Mouse (Mus musculus): ENCODE measurements around the gene Plaa.
"Not testable (repeated sequence)": the region's sequence is repeated elsewhere in the genome, so short reads cannot be mapped to it uniquely, and the experiment has no call there.

Gene Plaa

DNA sequence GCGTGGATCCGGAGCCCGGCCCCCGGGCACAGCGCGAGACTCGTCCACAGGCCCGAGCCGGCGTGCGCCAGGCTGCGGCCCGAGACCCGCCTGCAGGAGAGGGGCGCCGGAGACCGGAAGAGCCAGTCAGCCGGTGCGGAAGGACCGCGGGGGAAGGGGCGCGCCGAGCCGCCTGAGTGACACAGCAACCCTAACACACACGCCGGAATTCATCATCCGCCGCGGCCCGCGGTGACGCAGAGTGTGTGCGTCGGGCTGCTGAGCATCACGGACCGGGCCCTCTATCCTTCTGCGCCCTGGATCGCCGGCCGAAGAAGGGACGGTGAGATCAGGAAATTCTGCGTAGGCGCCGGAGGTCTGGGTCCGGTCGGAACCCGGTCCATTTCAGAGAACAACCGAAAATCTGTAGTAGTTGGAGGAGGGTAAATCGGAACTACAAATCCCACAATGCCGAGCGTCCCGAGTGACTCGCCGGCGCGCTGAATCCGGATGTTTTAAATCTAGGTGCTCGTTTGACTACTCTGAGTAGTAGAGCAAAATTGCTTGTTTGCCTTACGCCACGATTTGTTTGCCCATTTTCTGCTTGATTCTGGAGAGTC, at the start of gene Plaa:
TSS of gene Plaa (minus strand) at position 214 of the 599 bp plus-strand sequence.
- in situ Hi-C loops (cut with MseI, MboI): no loop called here

DNA sequence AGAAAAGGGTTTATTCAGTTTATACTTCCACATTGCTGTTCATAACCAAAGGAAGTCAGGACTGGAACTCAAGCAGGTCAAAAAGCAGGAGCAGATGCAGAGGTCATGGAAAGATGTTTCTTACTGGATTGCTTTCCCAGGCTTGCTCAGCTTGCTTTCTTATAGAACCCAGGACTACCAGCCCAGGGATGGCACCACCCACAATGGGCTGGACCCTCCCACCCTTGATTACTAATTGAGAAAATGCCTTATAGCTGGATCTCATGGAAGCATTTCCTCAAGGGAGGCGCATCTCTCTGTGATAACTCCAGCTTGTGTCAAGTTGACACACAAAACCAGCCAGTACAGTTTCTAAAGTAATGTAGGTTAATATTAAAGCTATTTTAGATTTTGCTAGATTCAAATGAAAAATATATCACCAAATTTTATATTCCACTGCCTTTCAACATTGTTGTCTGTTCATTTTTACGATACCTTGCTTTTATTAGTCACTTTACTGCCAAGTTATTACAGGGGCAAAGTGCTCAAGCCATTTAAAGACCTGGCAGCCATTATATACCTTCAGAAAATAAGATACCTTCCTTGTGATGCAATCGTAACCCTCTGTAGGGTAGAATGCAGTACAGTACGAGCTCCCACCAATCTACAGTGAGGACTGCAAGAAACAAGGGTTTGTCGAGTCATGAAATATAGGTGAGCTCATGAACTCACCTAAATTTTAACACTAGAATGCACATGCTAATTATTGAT, 47.6 kb upstream of the Plaa start:
- in situ Hi-C loops (cut with MseI, MboI): not testable (repeated sequence)

DNA sequence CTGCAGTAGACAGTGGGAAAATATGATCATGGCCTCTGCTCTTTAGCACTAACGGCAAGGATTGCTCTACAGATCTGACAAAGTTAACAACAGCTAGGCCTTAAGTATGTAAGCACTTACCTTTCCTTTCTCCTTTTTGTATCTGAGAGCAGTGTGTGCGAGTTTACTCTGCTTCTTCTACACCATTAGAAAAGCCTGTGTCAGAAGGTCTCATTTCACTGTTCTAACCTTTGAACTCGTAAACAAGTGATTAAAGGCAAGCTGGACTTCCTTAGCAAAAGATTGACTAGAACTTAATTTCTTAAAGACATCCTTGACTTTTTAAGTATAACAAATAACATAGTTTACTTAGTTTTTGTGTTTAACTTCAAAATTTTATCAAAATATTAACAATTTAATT, 46.9 kb upstream of the Plaa start, which contains the start of gene Lrrc19:
TSS of gene Lrrc19 (minus strand) at position 225 of the 400 bp plus-strand sequence.
- in situ Hi-C loops (cut with MseI, MboI): no loop called here

DNA sequence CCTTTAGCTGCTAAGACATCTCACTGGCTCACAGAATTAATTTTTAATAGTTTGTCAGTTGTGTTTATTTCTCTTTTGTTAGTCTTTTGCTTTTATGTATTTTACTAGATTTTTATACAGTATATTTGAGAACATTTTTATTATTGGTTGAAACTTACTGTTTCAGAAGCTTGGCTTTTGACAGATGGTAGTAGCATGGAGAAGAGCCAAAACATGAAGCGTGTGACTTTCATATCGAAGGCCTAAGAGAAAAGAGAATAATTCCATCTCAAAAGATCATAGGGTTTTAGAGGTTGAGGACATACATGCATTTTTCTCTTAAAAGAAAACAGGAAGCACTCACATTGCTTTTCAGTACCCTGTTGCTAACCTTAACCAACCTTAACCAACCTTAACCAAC, 40.1 kb upstream of the Plaa start:
- in situ Hi-C loops (cut with MseI, MboI): no loop called here

DNA sequence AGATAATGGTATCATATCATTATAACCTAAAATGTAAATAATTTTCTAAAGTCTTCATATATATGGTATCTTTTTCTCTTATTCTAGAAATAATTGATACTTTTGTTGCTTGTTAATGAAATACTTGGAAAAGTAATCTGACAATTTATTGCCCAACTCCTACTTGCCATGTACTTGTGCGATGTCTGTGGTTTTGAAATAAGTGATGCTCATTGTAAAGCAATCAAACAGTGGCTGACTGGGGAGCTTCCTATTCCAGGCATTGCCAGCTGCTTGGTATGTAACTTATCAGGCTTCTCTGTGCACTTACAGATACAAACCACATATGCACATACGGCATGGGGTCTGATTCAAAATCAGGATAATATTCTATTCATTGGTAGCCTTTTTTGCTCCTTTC, 17.0 kb upstream of the Plaa start:
- in situ Hi-C loops (cut with MseI, MboI): no loop called here

DNA sequence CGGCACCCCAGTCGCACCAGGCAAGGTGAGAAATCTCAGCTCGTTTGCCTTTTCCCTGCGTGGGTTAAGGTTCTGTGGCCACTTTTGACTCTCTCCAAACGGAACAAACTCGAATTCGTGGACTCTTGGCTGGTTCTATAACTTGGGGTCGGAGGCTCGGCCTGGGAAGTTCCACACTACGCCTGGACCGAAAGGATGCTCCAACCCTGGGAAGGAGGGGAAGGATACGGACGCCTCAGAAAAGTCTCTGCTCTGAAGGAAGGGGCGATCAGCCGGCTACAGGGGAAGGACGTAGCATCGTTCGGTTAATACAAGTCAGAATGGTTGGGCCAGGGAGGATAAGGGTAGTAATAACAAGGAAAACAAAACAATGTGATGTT, 11.6 kb upstream of the Plaa start:
- in situ Hi-C loops (cut with MseI, MboI): no loop called here

DNA sequence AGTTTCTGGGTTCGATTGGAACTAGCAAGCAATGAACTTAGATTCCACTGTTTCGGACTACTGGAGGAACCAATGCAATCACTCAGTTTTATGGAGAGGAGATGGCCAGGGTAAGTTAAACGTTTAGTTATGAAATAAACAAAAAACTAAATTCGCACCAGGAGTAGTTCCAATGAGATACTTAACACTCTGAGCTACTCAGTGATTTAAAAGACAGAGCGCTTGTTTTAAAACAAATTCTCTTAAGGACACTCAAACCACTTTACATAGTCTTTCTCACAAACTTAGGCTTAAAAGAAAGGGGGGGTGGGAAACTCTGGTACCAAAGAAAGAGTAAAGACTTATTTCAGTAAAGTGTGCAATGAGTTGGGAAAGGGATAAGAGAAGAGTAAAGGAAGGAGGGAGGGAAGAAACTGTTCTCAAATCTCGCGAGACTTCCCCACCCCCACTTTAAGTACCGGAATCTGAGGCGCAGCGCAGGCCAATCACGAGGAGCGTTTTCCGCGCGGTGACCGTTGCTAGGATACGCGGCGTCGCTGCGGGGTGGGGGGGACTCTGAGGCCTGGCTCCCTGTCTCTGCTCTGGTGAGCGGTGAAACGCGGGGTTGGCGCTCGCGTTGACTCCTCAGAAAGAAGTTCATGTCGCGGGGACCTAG, 11.1 kb upstream of the Plaa start, which contains the start of gene Ift74:
TSS of gene Ift74 (plus strand) at position 520 of the 655 bp plus-strand sequence.
- in situ Hi-C loops (cut with MseI, MboI): no loop called here

DNA sequence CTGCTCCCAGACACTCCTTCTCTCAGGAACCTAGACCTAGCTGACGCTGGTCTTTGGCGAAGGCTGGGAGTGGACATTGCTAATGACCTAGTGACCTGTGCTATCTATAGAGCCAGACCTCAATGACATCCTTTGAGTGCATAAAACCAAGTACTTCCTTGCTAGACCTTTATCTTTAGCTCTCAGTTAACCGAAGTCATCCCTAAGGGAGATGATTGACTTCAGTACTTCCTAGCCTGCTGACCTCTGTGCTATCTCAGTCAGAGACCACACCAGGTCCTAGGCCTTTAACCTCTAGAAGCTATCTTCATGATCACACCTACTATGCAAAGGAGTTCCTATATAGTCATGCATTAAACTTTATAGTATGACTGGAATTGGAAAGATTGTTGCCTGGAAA, 7.3 kb upstream of the Plaa start:
- in situ Hi-C loops (cut with MseI, MboI): no loop called here

DNA sequence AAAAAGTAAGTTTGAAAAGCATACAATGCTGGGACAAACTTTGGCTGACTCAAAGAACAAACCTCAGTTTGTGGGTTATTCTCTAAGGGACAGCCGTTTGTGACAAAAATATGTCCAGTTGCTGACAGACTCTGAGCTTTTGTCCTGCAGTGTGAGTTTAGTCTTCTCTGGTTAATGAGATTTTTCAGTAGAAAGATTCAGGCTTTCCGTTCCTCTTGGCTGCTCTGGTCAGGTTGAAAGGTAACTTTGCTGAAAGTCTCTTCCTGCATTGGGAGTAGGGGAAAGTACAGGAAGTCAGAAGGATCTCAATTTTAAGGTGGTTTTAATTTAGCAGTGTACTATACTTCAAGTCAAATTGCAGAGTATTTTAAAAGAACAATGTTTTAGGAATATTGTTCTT, 2.5 kb upstream of the Plaa start:
- in situ Hi-C loops (cut with MseI, MboI): no loop called here

DNA sequence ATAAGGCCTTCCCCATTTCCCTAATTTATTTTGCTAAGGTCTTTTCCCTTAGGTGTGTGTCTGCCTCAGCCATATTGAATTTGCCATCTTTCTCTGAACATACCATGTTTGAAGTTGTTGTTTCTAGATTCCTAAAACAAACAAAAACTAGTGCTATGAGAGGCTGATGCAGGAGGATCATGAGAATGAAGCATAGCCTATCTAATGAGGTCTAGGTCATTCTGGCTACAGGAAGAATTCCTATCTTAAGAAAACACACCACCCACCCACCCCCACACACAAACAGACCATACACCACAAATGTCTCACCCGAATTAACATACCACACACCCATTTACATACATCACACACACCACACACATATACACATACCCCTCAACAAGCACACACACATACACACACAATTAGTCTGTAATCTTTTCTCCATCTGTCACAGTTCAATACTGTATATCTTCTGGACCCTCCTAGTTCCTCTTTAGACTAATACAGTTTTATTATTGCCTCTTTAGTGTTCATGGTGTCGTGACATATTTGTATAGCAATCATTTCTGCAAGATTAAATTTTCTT, 1.5 kb upstream of the Plaa start:
- in situ Hi-C loops (cut with MseI, MboI): no loop called here

DNA sequence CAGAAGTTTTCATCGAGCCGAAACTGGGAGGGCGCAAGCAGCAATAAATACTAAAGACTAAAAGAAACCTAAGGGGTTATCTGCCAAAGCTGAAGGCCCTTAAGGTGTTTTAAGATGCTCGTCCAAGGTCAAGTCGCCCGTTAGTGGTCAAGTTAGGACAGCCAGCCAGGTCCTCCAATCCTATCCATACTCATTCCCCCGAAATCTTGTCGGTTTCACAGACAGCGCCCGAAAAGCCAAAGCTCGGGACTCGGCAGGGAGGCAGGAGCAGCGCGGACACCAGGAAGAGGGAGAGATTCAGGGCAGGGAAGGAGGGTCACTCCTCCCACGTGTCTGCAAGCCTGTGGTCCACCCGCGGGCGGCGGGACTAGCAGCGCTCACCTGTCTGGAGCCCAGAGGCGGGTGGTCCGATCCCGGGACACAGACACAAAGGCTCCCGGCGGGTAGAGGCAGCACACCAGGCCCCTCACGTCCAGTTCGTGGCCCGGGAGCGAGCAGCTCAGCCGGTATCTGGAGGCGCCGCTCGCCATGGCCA, 481 bp downstream of the Plaa start:
- in situ Hi-C loops (cut with MseI, MboI): no loop called here

DNA sequence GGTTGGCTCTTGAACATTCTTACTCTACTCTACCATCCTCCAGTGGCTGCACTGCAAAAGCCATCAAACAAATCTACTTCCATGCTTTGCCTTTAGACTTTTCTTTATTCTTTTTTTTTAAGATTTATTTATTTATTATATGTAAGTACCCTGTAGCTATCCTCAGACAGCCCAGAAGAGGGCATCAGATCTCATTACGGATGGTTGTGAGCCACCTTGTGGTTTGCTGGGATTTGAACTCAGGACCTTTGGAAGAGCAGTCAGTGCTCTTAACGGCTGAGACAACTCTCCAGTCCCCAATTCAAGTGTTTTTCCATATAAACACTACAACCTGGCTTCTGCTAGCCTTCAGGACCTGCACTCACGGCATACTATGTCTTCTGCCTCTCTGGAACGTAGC, 1.6 kb downstream of the Plaa start:
- in situ Hi-C loops (cut with MseI, MboI): no loop called here

DNA sequence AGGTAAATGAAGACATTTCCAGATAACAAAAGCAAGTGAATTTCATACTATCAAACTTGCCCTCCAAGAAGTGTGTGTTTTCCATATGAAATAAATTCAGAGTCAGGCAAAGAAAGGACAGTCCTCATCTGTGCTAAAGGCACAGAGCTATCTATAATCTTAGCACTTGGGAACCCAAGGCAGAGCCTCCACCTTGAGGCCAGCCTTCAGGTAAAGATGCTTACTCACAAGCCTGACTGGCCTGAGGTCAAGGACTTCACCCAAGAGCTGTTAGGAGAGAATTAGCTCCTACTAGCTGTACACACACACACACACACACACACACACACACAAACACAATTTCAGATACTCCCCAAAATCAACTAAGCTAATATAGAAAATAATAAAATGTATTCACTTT, 10.3 kb downstream of the Plaa start:
- in situ Hi-C loops (cut with MseI, MboI): no loop called here

DNA sequence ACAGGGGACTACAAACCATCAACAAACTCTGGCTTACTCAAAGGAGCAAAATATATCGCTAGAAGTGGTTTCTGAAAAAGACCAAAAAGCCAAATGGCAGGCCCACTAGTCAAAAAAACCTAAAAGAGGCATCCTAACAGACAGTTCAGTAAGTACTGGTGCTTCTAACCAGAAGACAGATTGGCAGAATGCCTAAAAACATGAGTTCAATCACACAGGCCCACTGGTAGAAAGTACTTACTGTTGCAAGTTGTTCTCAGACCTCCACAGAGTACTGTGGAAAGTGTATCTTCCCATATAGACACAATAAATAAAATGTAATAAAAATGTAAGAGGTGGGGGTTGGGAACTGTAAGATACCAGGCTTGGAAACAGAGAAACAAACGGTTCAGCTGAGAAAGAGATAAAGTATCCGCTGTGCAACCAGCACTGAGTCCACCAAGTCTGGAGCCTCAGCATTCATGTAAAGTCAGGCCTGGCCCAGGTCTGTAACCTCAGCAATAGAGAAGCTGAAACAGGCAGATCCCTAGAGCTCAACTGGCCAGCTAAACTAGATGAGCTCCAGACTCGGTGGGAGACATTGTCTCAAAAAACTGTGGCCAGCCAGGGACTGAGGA, 11.2 kb downstream of the Plaa start:
- in situ Hi-C loops (cut with MseI, MboI): no loop called here

DNA sequence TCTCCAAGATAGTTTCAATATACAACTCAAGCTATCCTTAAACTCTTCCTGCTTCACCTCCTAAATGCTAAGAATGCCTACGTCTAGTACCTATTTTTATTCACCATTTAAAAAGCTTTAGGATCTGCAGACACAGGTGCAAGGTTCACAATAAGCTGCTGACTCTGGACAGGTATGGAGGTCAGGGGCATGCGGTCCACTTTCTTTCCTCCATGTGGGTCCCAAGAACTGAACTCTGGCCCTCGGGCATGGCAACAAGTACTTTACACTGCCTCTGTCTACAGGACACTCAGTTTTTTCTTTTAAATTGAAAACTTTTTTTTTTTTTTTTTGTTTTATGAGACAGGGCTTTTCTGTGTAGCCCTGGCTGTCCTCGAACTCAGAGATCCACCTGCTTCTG, 30.4 kb downstream of the Plaa start:
- in situ Hi-C loops (cut with MseI, MboI): no loop called here

DNA sequence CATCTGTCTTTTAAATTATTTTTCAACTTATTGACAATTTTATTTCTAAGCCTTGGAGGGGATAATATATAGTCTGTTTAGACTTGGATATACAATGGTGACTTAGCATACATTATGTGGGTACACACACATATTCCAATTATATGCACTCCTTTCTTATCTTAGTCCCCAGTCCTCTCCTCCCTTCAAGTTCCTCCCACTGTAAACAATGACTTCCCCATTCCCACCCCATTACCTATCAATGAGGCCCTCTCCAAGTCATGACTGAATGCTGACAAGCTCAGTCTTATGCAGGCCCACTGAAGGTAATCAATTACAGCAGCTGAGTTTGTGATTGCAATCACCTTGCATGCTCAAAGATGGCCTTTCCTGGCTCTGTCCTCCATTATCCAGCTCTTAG, 38.7 kb downstream of the Plaa start:
- in situ Hi-C loops (cut with MseI, MboI): no loop called here

DNA sequence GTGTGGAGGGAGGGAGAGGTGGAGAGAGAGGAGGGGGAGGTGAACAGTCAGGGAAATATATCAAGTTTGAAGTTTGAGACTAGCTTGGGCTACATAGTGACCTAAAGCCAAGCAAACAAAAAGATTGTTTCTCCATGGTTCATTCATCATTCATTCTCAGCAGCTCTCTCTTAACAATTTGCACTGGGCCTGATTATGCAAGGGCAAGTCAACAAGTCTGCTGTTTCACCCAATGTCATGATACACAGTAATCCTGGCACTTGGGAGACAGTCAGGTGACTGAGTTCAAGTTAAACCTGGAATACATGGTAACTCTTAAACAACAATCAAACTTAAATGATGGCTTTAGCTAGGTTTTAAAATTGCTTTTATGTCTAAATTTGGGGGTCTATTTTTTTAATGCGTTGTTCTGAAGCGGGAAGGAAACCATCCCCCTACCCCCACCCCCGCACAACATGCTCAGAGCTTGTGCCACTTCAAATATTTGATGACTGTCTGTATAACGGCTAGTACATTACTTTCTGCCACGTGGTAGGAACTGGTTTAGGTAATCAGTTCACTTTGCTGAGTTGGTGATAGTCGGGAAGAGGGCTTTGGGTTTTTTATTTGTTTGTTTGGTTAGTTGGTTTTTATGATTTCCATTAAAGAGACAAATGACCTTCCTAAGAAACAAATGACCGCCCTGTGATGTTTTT, 40.9 kb downstream of the Plaa start:
- in situ Hi-C loops (cut with MseI, MboI): no loop called here

DNA sequence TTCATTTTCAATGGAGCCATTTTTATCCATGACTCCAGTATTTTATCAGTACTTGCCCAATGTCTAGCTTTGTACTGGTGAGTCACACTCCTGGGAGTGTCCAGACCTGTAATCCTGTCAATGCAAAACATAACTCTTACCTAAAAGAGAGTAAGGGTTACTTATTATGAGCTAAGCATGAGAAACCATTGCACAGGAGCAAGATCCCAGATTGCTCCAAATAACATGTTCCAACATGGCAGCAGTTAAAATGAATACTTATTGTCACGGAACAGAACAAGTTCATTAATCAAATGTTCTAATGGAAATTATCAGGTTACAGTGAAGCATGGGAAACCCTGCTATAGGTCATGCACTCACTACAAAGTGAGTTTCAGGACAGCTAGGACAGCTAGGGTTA, 42.7 kb downstream of the Plaa start:
- in situ Hi-C loops (cut with MseI, MboI): no loop called here

DNA sequence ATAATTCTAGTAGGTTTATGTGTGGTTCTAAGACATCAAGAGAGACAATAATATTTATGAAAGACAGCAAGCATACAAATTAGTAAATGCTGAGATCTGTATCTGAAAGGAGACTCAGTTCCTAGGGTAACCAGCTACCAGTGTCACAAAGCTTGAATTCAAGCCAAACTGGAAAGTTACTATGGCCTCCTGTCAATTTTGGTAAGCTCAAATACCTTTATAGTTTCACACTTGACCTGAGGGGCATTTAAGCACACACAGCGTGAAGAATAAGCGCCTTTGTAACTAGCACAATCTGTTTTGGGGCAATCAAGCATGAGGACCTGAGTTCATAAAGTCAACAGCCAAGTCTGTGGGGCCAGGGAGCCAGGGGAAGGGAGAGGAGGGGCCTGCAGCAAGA, 43.8 kb downstream of the Plaa start:
- in situ Hi-C loops (cut with MseI, MboI): no loop called here

DNA sequence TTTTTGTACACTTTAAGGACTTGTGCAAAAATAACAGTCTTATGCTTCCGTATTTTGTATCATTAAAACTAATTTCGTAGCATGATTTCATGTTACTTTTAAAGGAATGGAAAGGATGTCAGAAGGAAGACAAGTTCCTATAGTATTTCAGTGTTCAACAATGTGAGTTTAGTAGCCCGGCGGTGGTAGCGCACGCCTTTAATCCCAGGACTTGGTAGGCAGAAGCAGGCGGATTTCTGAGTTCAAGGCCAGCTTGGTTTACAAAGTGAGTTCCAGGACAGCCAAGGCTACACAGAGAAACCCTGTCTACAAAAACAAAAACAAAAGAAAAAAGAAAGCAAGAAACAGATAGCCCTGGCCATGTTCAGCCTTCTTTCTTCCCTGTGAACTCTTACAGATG, 45.9 kb downstream of the Plaa start:
- in situ Hi-C loops (cut with MseI, MboI): no loop called here
